Mouse (Mus musculus) embryo, embryonic 11.5 days (tissue): ENCODE data around the gene Trim11.
A peak's percentile ranks its signal among the peaks of the same experiment; 100 is the strongest.

ENCODE experiments used
- DNase-seq: peaks from one replicate; pipeline ENCODE4 v3.0.0-alpha.2; 2012; ENCODE audit warnings: low read depth, low spot score

Trim11 gene

DNA sequence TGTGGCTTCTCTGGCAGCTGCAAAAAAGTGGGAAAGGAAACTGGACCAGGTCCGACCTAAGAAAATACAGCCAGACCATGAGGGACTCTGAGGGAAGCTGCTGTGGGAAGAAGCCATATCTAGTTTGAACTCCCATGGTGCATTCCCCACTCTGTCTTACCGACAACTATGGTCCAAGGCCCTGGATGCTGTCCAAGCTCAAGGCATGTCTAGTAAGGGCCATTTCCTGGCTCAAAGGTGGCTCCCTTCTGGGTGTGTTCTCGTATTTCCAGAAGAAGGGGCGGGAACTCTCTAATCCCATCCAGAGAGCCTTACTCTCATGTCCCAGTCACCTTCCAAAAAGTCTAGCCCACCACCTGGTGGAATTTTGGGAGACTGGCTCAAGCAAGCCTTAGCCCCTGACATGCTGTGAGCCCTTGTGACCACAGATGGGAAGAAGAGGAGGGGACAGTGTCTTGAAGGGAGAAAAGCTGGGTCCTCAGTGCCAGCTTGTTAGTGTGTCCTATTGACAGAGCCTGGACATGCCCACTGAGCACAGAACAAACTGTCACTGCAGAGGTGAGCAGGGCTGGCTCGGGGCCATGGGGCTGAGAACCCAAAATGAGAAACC lies 2.6 kb downstream of the Trim11 start:
- DNase-seq, result no peak

DNA sequence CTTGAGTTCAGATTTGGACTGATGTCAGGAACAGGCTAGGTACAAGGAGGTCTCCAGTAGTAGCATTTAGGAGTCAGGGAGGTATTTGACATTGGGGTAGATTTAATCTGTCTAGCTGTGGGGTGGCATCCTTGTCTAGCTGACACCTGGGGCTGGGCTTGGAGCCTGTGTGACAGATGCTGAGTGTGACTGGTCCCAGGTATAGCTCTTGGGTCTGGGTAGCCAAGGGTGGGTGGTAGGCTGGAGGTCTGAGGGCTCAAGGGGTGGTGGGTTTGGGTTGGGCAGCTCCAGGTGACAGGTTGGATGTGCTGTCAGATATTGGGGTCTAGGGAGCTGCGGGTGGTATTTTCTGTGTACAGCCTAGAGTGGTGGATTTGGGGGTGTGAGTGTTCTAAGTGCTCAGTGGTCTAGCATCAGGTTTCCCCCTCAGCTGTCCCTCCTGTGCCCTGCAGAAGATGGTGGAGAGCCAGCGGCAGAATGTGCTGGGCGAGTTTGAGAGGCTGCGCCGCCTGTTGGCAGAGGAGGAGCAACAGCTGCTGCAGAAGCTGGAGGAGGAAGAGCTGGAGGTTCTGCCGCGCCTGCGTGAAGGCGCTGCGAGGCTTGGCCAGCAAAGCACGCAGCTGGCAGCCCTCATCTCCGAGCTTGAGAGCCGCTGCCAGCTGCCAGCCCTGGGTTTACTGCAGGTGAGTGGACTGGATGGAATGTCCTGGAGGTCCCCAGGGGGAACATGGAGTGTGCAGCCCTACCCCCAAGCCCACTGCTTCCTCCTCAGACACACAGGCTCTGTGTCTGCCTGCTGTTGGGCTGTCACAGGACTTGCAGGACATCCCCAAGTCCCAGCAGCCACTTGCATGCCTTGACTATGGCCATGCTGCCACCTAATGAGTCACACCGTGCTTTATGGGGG lies 3.9 kb downstream of the Trim11 start:
- DNase-seq, result no peak

DNA sequence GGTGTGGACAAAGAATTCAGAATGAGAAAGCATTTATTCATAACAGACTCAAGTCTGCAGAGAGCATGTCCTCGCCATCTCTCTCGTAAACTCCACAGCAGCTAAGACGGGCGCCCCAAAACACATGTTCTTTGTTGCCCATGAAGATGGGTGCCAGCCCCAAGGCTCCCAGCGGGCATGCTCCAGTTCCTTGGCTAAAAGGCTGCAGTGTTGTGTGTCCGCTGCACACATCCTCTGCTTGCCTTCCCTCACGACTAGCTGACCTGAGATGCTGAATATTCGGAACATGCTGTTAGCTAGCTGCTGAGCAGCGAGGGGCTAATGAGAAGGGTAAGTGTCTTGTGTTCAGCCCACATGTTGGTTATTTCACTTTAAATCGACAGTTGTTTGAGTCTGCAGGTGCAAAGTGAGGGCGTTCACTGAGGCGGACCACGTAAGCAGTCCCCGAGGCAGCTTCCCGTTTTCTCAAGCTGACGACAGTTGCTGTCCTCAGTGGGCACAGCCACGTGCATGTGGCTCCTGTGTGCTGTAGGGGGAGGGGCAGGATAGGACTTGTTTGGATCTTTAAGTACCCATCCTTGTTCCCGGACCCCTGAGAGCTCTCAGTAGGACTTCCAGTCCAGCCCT lies 4.7 kb downstream of the Trim11 start:
- no peak for DNase-seq

DNA sequence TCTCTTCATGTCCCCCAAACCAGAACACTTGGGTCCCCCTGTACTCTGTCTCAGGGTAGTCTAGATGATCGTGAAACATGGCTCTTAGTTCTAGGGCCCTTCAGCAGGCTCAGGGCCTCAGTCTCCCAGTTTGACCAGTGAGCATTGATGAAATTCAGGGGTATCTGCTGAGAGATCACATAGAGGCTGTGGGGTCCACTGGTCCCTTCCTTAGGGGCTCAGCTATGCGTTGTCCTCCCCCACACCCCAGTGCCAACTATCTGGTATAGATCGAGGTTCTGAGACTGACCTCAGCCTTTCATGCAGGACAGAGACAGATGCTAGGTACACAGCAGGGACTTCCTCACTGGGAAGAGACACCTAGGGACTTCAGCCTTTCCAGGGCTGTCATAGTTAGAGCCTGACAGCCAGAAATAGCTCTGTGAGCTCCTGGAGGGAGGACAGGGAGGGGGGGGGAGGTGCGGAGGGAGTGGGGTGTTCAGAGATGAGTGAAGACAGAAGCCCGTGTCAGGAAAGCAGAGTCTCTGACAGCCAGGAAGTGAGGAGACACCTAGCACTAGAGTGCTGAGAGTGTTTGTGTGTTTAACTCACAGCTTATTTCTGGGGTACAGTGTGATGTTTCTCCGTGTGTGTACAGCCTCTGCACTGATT lies 5.9 kb downstream of the Trim11 start:
- no peak for DNase-seq

DNA sequence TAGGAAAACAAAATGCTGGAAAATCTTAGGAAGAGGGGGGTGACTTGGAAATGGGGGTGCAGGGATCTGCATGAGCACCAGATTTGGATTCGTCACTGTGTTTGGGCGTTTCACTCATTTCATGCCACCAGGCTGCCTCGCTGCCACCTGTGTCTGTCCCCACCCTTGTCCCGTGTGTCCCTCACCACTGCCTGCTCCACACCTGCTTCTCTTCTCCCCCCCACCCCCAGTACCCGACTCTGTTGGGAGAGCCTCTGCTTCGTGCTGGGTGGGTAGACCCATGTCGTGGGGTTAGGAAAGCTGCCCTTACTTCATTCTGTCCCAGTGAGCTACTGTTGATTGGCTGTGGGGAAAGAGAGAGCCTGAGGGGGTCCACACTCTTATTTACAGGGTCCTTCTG lies 6.8 kb downstream of the Trim11 start:
- no peak for DNase-seq

DNA sequence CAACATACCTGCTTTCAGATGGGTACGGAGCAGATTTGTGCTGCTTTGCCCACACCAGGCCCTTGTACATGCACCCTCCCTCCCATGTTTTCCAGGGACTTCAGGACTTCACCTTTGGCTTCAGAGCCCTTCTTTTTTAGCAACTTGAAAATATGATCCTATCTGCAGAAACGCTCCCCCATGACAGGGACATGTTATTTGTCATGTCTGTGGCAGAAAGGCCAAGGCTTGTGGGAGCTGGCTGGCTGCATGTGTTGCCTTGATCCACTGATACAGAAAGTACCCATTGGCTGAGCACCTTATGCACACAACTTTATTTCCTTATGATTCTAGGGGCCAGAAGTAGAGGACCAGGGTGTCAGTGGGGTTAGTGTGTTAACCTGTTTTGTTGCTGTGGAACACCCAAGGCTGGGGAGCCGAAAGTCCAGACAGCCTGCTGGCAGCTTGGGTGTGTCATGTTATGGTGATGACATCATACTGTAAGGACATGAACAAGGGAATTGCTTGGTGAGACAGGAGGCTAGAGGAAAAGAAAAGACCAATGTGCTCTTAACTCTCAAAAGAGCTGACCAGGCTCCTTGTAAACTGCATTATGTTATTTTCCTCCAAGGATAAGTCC lies 7.5 kb downstream of the Trim11 start:
- DNase-seq, result no peak

DNA sequence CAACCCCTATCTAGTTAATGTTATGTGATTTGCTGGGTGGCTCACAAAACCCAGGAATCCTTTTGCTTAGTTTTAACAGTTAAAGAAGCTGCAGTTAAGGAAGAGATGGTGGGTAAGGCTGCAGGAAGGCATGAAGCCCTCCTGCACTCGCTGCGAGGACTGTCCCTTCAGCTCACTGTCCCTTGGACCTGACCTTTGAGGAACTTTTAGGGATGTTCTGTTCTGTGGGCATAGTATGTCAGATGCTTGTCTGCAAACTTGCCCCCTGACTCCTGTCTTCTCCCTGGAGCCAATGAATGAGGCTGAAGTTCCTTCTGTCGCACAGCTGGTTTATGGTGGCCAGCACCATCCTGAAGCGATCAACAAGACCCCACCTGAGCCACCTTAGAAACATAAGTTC lies 11.3 kb downstream of the Trim11 start:
- no peak for DNase-seq

DNA sequence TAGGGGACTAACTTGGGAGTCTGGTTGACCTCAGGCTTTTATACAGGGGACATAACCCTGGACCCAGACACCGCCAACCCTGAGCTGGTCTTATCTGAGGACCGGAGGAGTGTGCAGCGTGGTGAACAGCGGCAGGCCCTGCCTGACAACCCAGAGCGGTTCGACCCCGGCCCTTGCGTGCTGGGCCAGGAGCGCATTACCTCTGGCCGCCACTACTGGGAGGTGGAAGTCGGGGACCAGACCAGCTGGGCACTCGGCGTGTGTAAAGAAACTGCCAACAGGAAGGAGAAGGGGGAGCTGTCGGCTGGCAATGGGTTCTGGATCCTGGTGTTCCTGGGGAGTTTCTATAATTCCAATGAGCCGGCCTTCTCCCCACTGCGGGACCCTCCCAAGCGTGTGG lies 12.2 kb downstream of the Trim11 start:
- no peak for DNase-seq

DNA sequence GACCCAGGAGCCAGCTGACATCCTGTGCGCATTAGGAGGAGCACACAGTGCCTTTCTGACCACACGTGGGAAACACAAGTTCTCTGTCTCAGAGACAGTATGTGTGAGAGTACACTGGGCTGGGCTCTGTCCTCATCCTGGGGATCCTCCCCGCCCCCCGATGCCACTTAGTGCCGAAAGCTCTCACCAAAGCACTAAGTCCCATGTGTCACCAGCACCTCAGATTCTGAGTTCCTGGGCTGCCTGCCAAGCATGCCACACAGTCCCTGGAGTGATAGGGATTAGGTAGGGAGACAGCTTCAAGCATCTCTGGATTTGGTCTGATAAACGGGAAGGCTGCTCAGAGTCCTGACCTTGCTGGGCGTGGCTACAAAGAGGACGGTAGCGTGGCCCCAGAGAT lies 12.9 kb downstream of the Trim11 start:
- no peak for DNase-seq

DNA sequence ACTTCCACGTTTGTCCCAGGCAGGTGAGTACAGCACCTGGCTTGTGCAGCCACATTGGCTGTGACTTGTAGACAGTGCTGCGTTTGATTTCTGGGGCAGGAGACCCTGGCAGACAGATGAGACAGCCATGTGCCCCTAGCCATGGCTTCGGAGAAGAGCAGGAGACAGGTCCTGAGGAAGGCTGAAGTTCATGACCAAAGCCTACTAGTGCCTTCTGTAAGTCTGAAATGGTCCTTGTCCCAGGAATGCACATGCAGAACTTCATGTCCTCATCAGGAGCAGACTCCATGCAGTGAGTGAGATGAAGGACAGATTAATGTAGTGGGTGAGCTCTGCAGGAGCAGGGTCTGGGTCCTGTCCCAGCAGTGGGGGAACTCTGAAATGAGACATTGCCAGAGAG lies 14.0 kb downstream of the Trim11 start:
- no peak for DNase-seq

DNA sequence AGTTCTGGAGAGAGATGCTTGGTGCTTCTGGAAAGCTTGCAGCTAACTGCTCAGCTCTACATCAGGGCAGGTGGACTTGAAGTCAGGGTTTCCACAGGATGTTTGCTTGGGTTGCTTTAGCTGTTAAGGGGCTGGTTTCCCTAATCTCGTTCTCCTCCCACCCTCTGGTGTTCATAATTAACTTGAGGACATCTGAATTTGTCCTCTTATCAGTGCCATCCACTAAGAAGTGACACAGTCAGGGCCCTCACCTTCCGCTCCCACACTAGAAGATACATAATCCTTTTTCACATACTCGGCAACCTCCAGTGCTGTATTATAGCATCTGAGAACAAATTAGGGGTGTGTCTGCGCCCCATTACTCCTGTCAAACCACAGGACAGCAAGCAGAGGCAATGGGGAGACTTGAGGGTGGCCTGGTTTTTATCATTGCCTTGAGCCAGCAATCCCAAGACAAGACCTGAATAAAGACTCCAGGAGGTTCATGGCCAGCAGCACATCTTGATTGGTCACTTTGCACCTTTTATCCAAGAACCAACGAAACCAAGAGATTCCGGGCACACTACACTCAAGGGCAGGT lies 15.3 kb downstream of the Trim11 start:
- no peak for DNase-seq

DNA sequence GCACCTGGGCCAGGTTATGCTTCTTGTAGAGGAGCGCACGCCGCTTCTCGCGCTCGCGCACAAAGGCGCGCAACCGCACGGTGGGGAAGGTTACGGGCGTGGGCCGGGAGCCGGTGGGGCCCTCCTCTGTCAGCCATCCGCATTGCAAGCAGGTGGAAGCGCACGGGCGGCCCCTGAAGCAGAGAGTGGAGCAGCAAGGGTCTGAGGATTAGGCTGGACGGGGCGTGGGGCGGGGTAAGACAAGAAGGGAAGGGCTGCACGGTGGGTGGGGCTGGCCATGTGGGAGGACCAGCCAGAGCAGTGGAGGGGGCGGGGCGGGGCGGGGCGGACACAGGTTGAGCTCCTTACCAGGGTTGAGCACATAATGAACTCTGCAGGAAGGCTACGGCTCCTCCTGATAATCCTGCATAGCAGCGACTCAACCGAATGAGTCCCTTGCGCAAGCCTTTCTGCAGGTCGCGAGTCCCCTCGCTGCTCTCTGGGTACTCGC lies 16.5 kb downstream of the Trim11 start:
- peak; percentile 13 for DNase-seq

DNA sequence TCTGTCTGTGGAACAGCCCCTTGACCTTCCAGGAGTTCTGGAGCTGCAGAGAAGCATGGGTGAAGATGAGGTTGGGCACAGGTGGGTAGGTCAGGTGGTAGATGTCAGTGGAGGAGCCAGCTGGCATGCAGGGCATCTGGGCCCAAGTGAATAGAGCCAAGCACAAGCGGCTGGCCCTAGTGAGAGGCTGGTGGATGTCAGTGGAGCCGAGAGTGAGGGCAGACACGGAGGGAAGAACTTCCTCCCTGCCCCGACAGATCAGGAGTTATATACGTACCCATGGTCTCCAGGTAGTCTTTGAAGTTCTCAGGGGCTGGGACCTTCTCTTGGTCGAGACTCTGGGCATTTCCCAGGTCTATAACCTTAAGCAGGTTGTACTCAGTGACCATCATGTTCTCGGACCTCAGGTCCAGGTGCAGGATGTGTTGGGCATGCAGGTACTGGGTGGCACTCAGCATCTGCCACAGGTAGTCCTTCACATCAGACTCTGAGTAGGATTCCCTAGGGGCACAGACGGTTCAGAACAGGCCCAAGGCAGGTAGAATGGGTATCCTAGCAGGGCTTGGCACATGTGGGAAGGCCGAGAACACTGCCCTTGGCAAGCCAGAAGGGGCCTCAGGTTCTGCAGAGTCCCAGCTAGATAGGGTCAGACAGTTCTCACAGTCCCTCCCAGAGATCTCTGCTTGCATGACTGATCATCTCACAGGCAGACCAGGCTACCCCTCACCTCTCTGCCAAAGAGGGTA lies 17.3 kb downstream of the Trim11 start:
- no peak for DNase-seq

DNA sequence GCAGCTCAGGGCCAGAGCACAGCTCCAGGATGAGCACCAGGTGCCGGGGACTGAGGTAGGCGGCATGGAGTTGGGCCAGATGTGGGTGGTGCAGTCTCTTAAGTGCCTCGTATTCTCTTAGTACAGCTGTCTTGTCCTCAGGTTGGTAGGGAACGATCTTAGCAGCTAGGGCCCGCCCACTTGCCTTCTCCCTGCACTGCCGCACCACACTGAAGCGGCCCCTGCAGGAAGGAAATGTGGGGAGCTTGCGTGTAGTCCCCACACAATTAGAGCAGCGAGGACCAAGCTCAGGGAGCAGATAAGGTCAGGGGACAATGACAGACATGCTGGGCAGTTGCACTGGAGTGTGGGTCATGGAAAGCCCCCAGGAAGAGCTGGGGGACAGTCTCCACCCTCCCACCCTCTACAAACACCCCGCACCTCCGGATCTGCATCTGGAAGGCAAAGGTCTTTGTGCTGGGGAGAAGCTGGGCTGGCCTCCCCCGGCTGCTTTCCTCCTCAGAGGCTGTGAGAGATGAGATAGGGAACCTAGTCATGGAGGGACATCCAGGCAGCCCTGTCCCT lies 18.0 kb downstream of the Trim11 start:
- DNase-seq, result no peak

DNA sequence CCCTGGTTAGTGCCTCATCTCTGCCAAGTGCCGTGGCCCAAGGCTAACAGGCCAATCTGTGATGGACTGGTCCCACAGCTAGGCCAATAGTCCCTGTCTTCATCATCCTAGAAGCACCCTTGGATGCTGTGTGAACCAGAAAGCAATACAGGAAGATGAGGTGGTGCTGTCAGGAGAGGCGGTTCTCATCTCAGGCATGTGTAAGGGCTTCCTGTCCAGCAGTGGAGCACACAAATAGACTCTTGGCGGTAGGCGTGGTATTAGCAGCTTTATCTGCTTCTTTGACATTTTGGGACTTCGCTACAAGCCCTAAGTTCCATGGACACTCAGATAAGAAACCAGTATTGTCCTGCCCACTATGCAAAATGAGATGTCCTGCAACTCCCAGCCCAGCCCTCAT lies 19.6 kb downstream of the Trim11 start:
- DNase-seq, result no peak

DNA sequence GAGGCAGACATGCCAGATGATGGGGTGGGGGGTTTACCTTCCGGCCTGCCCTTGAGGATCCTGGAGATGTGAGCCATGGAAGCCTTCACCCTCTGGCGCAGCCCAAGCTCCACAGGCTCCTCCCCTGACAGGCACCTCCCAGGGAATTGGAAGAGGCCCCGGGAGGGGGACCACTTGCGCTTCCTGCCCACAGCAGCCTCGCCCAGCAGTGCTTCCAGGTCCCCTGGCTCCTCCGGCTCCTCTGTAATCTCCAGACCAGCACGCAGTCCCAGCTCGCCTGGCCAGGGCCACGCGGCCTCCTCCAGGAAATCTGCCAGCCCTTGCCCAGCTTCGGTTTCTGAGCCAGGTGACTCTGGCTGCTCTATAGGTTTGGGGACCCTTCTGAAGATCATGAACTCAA lies 21.3 kb downstream of the Trim11 start:
- DNase-seq, result no peak

DNA sequence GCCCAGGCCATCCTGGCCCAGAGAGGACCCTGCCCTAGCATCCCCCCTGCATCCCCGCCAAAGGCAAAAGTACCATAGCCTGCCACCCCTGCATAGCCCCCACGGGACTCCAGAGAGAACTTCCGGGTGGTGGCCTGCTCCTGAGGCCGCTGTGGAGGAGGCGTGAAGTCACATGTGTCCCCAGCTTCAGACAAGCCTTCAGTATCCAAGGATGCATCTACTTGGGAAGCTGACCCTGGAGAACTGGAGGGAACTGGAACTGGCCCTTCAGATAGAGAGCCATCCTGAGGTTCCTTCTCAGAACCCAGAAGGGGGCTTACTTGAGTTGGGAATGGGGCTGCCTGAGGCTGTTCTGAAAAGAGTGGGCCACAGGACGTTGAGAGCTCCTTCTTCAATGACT lies 21.9 kb downstream of the Trim11 start:
- no peak for DNase-seq

DNA sequence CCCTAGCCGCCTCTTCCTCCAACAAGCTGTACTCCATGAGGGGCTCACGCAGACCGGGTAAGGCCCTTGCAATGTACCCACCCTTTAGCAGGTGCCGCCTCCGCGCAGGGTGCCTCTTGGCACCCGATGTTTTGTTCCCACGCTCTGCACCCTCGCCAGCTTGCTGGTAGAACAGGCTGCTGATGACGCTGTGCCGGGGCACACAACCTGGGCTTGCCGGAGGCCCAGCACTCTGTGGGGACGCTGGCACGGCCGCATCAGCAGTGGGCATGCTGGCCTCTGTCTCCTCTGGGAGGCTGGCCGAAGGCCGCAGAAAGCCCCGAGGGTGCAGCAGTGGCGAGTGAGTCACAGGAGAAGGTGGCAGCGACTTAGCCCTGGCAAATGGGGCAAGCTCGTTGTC lies 22.7 kb downstream of the Trim11 start:
- DNase-seq, result no peak

DNA sequence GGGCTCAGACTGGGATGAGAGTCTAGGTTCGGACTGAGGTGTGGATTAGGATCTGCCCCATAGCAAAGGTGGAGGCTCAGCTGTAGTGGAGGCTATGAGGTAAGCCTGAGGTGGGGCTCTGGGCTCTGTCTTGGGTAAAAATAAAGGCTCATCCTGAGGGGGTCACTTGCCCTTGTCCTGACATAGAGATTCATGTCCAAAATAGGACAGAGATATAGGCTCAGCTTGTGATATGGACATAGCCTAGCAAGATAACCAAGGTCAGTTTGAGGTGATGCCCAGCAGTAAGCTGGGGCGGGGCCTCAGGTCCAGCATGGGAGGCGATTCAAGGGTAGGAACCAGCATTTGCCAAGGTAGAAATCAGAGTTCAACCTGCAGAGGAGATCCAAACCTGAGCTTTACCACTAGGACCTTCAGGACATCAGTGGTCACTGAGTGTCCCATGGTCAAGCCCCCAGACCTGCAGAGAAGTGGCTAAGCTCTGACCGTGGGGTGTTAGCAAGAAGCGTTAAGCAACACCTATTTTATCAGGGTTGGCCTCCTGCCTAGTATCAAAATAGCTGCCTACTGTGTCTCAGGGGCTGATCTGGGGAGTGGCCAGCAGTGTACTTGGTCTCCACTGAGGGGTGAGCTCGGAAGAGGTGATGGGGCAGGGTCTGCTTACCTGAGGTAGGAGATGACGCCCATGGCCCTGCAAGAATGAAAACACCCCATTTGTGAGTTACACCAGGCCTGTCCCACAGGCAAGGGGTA lies 24.6 kb downstream of the Trim11 start:
- no peak for DNase-seq

DNA sequence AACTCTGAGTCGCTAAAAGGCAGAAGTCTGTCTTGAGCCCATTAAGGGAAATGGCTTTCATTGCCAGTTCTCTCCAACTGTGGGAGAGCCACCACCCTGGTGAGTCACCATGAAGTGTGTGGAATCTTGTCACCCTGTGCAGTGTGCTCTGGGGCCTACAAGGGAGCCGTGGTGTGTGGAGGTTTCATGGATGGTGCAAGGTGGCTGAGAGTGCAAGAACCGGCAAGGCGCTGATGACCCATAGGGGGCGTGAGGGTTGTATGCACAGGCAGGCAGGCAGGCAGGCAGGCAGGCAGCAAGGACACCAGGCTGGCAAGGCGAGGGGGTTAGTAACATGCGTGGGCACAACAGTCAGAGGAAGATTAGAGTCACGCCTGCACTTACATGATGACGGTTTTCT lies 37.2 kb downstream of the Trim11 start:
- peak; percentile 9 for DNase-seq
